Comparison of ENCODE assay signal across 15 mouse cellular contexts in genomic region chr2:155756855-155757566, GRCm38 (mm10). TPM values are rescaled to one million over a fixed set of nuclear protein-coding genes. Genes with fewer than 3 reads are reported as not detected.
A peak's percentile ranks its signal among the peaks of the same experiment; 100 is the strongest.
DNase-seq lines count a peak whose midpoint lies in the region; ATAC-seq and TF ChIP-seq lines count a peak whose summit lies in the region.
"Had no signal": no experiment of that assay in that cellular context is flagged by ENCODE, and none has a peak within 500 bp of the region (broad histone marks: within the 10 kb centered on the region; RNA-seq: fewer than 3 reads in every experiment).

No protein-coding gene starts in this region.

- ATAC-seq in heart, embryonic 11.5 days (replicated peaks; ENCODE audit: insufficient number of reproducible peaks, low FRiP score, low TSS enrichment) = no peak
- ATAC-seq in megakaryocyte-erythroid progenitor cell, adult 5-6 weeks (replicated peaks; ENCODE audit: low FRiP score, low TSS enrichment, poor library complexity, severe bottlenecking) = peak; percentile 69
- no peak for ATAC-seq in hindbrain, embryonic 16.5 days
- ATAC-seq: forebrain, embryonic 13.5 days had no signal

- no peak overlapping the region for H3K4me3 ChIP-seq in heart, embryonic 11.5 days (ENCODE audit: low read depth, low read length)
- H3K4me3 ChIP-seq in thymus, adult 2 months (ENCODE audit: control insufficient read depth, insufficient read depth, low read length) = no peak overlapping the region
- no peak overlapping the region for H3K4me3 ChIP-seq in bone marrow, adult 2 months (replicated peaks; ENCODE audit: control insufficient read depth, low read depth, low read length)
- H3K4me3 ChIP-seq in hindbrain, embryonic 16.5 days (ENCODE audit: low read length) = no peak overlapping the region
- H3K4me3 ChIP-seq: forebrain, embryonic 13.5 days had no signal

- no peak overlapping the region for H3K4me2 ChIP-seq in heart, embryonic 11.5 days
- no peak overlapping the region for H3K4me2 ChIP-seq in hindbrain, embryonic 16.5 days (ENCODE audit: low read length)
- H3K4me2 ChIP-seq: forebrain, embryonic 13.5 days had no signal

- no peaks in the 10 kb centered on the region for H3K4me1 ChIP-seq in heart, embryonic 11.5 days (ENCODE audit: control insufficient read depth, insufficient read depth, low read length)
- H3K4me1 ChIP-seq in thymus, adult 2 months (replicated peaks; ENCODE audit: control insufficient read depth, insufficient read depth, low read length) = no peaks in the 10 kb centered on the region
- H3K4me1 ChIP-seq in bone marrow, adult 2 months (ENCODE audit: control insufficient read depth, insufficient read depth, low read length) = no peaks in the 10 kb centered on the region
- no peaks in the 10 kb centered on the region for H3K4me1 ChIP-seq in hindbrain, embryonic 16.5 days (ENCODE audit: control insufficient read depth, insufficient read depth, low read depth, low read length)
- H3K4me1 ChIP-seq: forebrain, embryonic 13.5 days had no signal

- H3K9ac ChIP-seq in heart, embryonic 11.5 days (ENCODE audit: low read depth, low read length) = no peak overlapping the region
- no peak overlapping the region for H3K9ac ChIP-seq in hindbrain, embryonic 16.5 days (ENCODE audit: low read depth, low read length)
- H3K9ac ChIP-seq: forebrain, embryonic 13.5 days had no signal

- WGBS in heart, embryonic 11.5 days (ENCODE audit: insufficient replicate concordance) = 58% methylated on average over 14 of the region's 14 CpGs
- 72% methylated on average over 14 of the region's 14 CpGs for WGBS in thymus, adult 2 months
- 47% methylated on average over 14 of the region's 14 CpGs for WGBS in bone marrow, adult 2 months
- WGBS in hindbrain, embryonic 16.5 days = 63% methylated on average over 14 of the region's 14 CpGs

- no peak for TF ChIP-seq CTCF in thymus, adult 2 months (IDR thresholded peaks at IDR 0.05; ENCODE audit: borderline replicate concordance, control insufficient read depth, extremely low read depth, insufficient read depth, low read length, poor library complexity)
- TF ChIP-seq CTCF in bone marrow, adult 2 months (IDR thresholded peaks at IDR 0.05; ENCODE audit: control insufficient read depth, insufficient read depth, low read length) = 0 out of 2 replicates have a peak, but pooled peaks have one; percentile 10

- no peak for TF ChIP-seq POLR2A in thymus, adult 2 months (IDR thresholded peaks at IDR 0.05; ENCODE audit: control insufficient read depth, extremely low read depth, insufficient read depth, low read length, poor library complexity)
- no peak for TF ChIP-seq POLR2A in bone marrow, adult 2 months (IDR thresholded peaks at IDR 0.05; ENCODE audit: borderline replicate concordance, control insufficient read depth, low read depth, low read length)

- H3K36me3 ChIP-seq in heart, embryonic 11.5 days (ENCODE audit: control insufficient read depth, insufficient read depth, low read length) = no peaks in the 10 kb centered on the region
- no peaks in the 10 kb centered on the region for H3K36me3 ChIP-seq in thymus, adult 2 months (ENCODE audit: control insufficient read depth, insufficient read depth, low read length)
- no peaks in the 10 kb centered on the region for H3K36me3 ChIP-seq in hindbrain, embryonic 16.5 days (ENCODE audit: control insufficient read depth, insufficient read depth, low read length)

- H3K27ac ChIP-seq in heart, embryonic 11.5 days (ENCODE audit: low read depth, low read length) = no peak overlapping the region
- no peak overlapping the region for H3K27ac ChIP-seq in thymus, adult 2 months (ENCODE audit: control insufficient read depth, insufficient read depth, low read length)
- no peak overlapping the region for H3K27ac ChIP-seq in bone marrow, adult 2 months (ENCODE audit: control insufficient read depth, insufficient read depth, low read depth, low read length, poor library complexity)
- no peak overlapping the region for H3K27ac ChIP-seq in hindbrain, embryonic 16.5 days (ENCODE audit: low read depth, low read length)
- H3K27ac ChIP-seq: forebrain, embryonic 13.5 days had no signal

- peaks cover 9% of the 10 kb centered on the region for H3K27me3 ChIP-seq in heart, embryonic 11.5 days (ENCODE audit: control insufficient read depth, insufficient read depth, low read length)
- H3K27me3 ChIP-seq in thymus, adult 2 months (ENCODE audit: control insufficient read depth, insufficient read depth, low read length) = no peaks in the 10 kb centered on the region
- H3K27me3 ChIP-seq in hindbrain, embryonic 16.5 days (replicated peaks; ENCODE audit: control insufficient read depth, insufficient read depth, low read length) = no peaks in the 10 kb centered on the region
- H3K27me3 ChIP-seq: forebrain, embryonic 13.5 days had no signal

- DNase-seq in heart, postnatal 4 days = peak; percentile 14
- DNase-seq in thymus, adult 2 months = peak; percentile 3
- DNase-seq in thymus, postnatal 25 days = no peak
- no peak for DNase-seq in ovary, adult 18-20 months (ENCODE audit: low spot score)
- DNase-seq: embryo, embryonic 11 days; midbrain, embryonic 14.5 days; spleen, adult 18-20 months had no signal

- H3K9me3 ChIP-seq in heart, embryonic 11.5 days (replicated peaks; ENCODE audit: control insufficient read depth, low read length) = no peaks in the 10 kb centered on the region
- H3K9me3 ChIP-seq in hindbrain, embryonic 16.5 days (ENCODE audit: control insufficient read depth, low read length) = no peaks in the 10 kb centered on the region
- H3K9me3 ChIP-seq: forebrain, embryonic 13.5 days had no signal

RNA-seq across cellular contexts. Expression of gene Procr, which starts 6.1 kb away (rescaled TPM):
- total RNA-seq in heart, postnatal 4 days (2021) = 1 to 10 TPM; 5.6 to 8.0 TPM
- 8.6 and 9.2 TPM in 2 replicates for polyA plus RNA-seq in heart, embryonic 11.5 days (2014; fragmentation: Nextera tagmentation; extraction: Ambion mirVana)
- polyA plus RNA-seq in thymus, adult 2 months (2012; rRNA removed) = 3.7 and 4.7 TPM in 2 replicates
- 1.6 TPM in 1 of 2 replicates, not detected in the other for polyA plus RNA-seq in bone marrow, adult 2 months (2011; ENCODE audit: insufficient read depth, insufficient read length, low replicate concordance, missing spikeins)
- not detected in 2 replicates for total RNA-seq in megakaryocyte-erythroid progenitor cell, adult 5-6 weeks (2014; fragmentation: Nextera tagmentation)
- 1.4 TPM in 1 of 2 replicates, not detected in the other for total RNA-seq in megakaryocyte-erythroid progenitor cell, adult 5-6 weeks (2017)
- polyA plus RNA-seq in hindbrain, embryonic 16.5 days (2015; fragmentation: Nextera tagmentation; extraction: Ambion mirVana) = 2.3 and 3.7 TPM in 2 replicates

RNA-seq across cellular contexts. Expression of gene Mmp24, which starts 18.1 kb away (rescaled TPM):
- under 1 TPM; 0.07 TPM for total RNA-seq in heart, postnatal 4 days (2021)
- polyA plus RNA-seq in heart, embryonic 11.5 days (2014; fragmentation: Nextera tagmentation; extraction: Ambion mirVana) = 0.04 TPM in 1 of 2 replicates, not detected in the other
- 0.08 and 0.09 TPM in 2 replicates for polyA plus RNA-seq in thymus, adult 2 months (2012; rRNA removed)
- polyA plus RNA-seq in bone marrow, adult 2 months (2011; ENCODE audit: insufficient read depth, insufficient read length, low replicate concordance, missing spikeins) = not detected in 2 replicates
- not detected in 2 replicates for total RNA-seq in megakaryocyte-erythroid progenitor cell, adult 5-6 weeks (2014; fragmentation: Nextera tagmentation)
- 0.05 TPM in 1 of 2 replicates, not detected in the other for total RNA-seq in megakaryocyte-erythroid progenitor cell, adult 5-6 weeks (2017)
- 16.0 and 16.8 TPM in 2 replicates for polyA plus RNA-seq in hindbrain, embryonic 16.5 days (2015; fragmentation: Nextera tagmentation; extraction: Ambion mirVana)

RNA-seq across cellular contexts. Expression of gene Gm17581, which starts 21.3 kb away (rescaled TPM):
- total RNA-seq in heart, postnatal 4 days (2021) = not detected
- polyA plus RNA-seq in heart, embryonic 11.5 days (2014; fragmentation: Nextera tagmentation; extraction: Ambion mirVana) = not detected in 2 replicates
- not detected in 2 replicates for polyA plus RNA-seq in thymus, adult 2 months (2012; rRNA removed)
- not detected in 2 replicates for polyA plus RNA-seq in bone marrow, adult 2 months (2011; ENCODE audit: insufficient read depth, insufficient read length, low replicate concordance, missing spikeins)
- total RNA-seq in megakaryocyte-erythroid progenitor cell, adult 5-6 weeks (2014; fragmentation: Nextera tagmentation) = not detected in 2 replicates
- not detected in 2 replicates for total RNA-seq in megakaryocyte-erythroid progenitor cell, adult 5-6 weeks (2017)
- not detected in 2 replicates for polyA plus RNA-seq in hindbrain, embryonic 16.5 days (2015; fragmentation: Nextera tagmentation; extraction: Ambion mirVana)
- total RNA-seq: heart, postnatal 25 days had no signal
- polyA plus RNA-seq: forebrain, embryonic 13.5 days; large intestine, adult 2 months; limb, embryonic 14.5 days; midbrain, embryonic 14.5 days had no signal

RNA-seq across cellular contexts. Expression of gene Edem2, which starts 27.7 kb away (rescaled TPM):
- 1 to 10 TPM; 9.3 to 9.7 TPM for total RNA-seq in heart, postnatal 4 days (2021)
- polyA plus RNA-seq in heart, embryonic 11.5 days (2014; fragmentation: Nextera tagmentation; extraction: Ambion mirVana) = 28.6 and 28.8 TPM in 2 replicates
- polyA plus RNA-seq in thymus, adult 2 months (2012; rRNA removed) = 55.8 and 58.6 TPM in 2 replicates
- 13.1 and 17.6 TPM in 2 replicates for polyA plus RNA-seq in bone marrow, adult 2 months (2011; ENCODE audit: insufficient read depth, insufficient read length, low replicate concordance, missing spikeins)
- 15.9 and 23.0 TPM in 2 replicates for total RNA-seq in megakaryocyte-erythroid progenitor cell, adult 5-6 weeks (2014; fragmentation: Nextera tagmentation)
- total RNA-seq in megakaryocyte-erythroid progenitor cell, adult 5-6 weeks (2017) = 10.1 and 14.7 TPM in 2 replicates
- 42.4 and 45.5 TPM in 2 replicates for polyA plus RNA-seq in hindbrain, embryonic 16.5 days (2015; fragmentation: Nextera tagmentation; extraction: Ambion mirVana)

Comparison
In these comparisons a context has a peak if more than half of its experiments do, and no peak if none do; other contexts are left out.
1. DNase-seq: peak in heart, postnatal 4 days (single experiment) and thymus, adult 2 months (single experiment); none in thymus, postnatal 25 days (single experiment) and ovary, adult 18-20 months (single experiment).
2. RNA of gene Mmp24, which starts 18.1 kb away (polyA plus RNA-seq): 16.0 to 16.8 TPM in hindbrain, embryonic 16.5 days; not detected in bone marrow, adult 2 months, 0.08 to 0.09 TPM in thymus, adult 2 months and 0.04 TPM in heart, embryonic 11.5 days; every median in the first group is over 10 times any median in the second.